Mouse (Mus musculus): ENCODE measurements around the gene Specc1.
"Not testable (repeated sequence)": the region's sequence is repeated elsewhere in the genome, so short reads cannot be mapped to it uniquely, and the experiment has no call there.

The Specc1 gene

GRCm38 (mm10) chr11:61956572-61957295, at the start of gene Specc1:
TSS of gene Specc1 (plus strand) at chr11:61956763.
- peak; percentile 92 to 95 for DNase-seq (ENCODE audit: low spot score in 2 of 2)

GRCm38 (mm10) chr11:61908315-61908714, 48.2 kb upstream of the Specc1 start:
- no peak for DNase-seq (ENCODE audit: low spot score in 2 of 2)

- no peak for DNase-seq (ENCODE audit: low spot score in 2 of 2)
Measured at GRCm38 (mm10) chr11:61919702-61920101, 36.9 kb upstream of the Specc1 start.

GRCm38 (mm10) chr11:61923309-61923708, 33.3 kb upstream of the Specc1 start:
- no peak for DNase-seq (ENCODE audit: low spot score in 2 of 2)

GRCm38 (mm10) chr11:61929323-61930097, 27.1 kb upstream of the Specc1 start:
- DNase-seq (ENCODE audit: low spot score in 2 of 2): no peak

- peak; percentile 98 for DNase-seq (ENCODE audit: low spot score in 2 of 2)
Measured at GRCm38 (mm10) chr11:61930098-61930517, 26.5 kb upstream of the Specc1 start, which contains the start of gene Akap10. TSS of gene Akap10 (minus strand) at chr11:61930252.

GRCm38 (mm10) chr11:61930640-61931586, 25.6 kb upstream of the Specc1 start:
- no peak for DNase-seq (ENCODE audit: low spot score in 2 of 2)

- no peak for DNase-seq (ENCODE audit: low spot score in 2 of 2)
Measured at GRCm38 (mm10) chr11:61937761-61938160, 18.8 kb upstream of the Specc1 start.

GRCm38 (mm10) chr11:61942903-61943302, 13.7 kb upstream of the Specc1 start:
- no peak for DNase-seq (ENCODE audit: low spot score in 2 of 2)

GRCm38 (mm10) chr11:61944417-61944816, 12.1 kb upstream of the Specc1 start:
- DNase-seq (ENCODE audit: low spot score in 2 of 2): no peak

GRCm38 (mm10) chr11:61946608-61947007, 10.0 kb upstream of the Specc1 start:
- DNase-seq (ENCODE audit: low spot score in 2 of 2): no peak

- peak; percentile 65 to 75 for DNase-seq (ENCODE audit: low spot score in 2 of 2)
Measured at GRCm38 (mm10) chr11:61949315-61949714, 7.2 kb upstream of the Specc1 start.

- DNase-seq (ENCODE audit: low spot score in 2 of 2): peak; percentile 76 to 89
Measured at GRCm38 (mm10) chr11:61950632-61951031, 5.9 kb upstream of the Specc1 start.

- DNase-seq (ENCODE audit: low spot score in 2 of 2): no peak
Measured at GRCm38 (mm10) chr11:61955136-61955535, 1.4 kb upstream of the Specc1 start.

- DNase-seq (ENCODE audit: low spot score in 2 of 2): no peak
Measured at GRCm38 (mm10) chr11:61955951-61956350, 612 bp upstream of the Specc1 start.

- no peak for DNase-seq (ENCODE audit: low spot score in 2 of 2)
Measured at GRCm38 (mm10) chr11:61957296-61957813, 792 bp downstream of the Specc1 start.

- DNase-seq (ENCODE audit: low spot score in 2 of 2): not testable (repeated sequence)
Measured at GRCm38 (mm10) chr11:61958706-61959105, 2.1 kb downstream of the Specc1 start.

- DNase-seq (ENCODE audit: low spot score in 2 of 2): no peak
Measured at GRCm38 (mm10) chr11:61960096-61960495, 3.5 kb downstream of the Specc1 start.

- DNase-seq (ENCODE audit: low spot score in 2 of 2): no peak
Measured at GRCm38 (mm10) chr11:61962684-61963083, 6.1 kb downstream of the Specc1 start.

GRCm38 (mm10) chr11:61963193-61963592, 6.6 kb downstream of the Specc1 start:
- no peak for DNase-seq (ENCODE audit: low spot score in 2 of 2)

- DNase-seq (ENCODE audit: low spot score in 2 of 2): no peak
Measured at GRCm38 (mm10) chr11:61964611-61965010, 8.0 kb downstream of the Specc1 start.

- no peak for DNase-seq (ENCODE audit: low spot score in 2 of 2)
Measured at GRCm38 (mm10) chr11:61967034-61967433, 10.5 kb downstream of the Specc1 start.

Data from right cerebral cortex, postnatal 10 days (tissue).